Mouse (Mus musculus) frontal cortex, adult (tissue): ENCODE data around the gene Prepl.

Experiments
- ATAC-seq: cut with Nextera tagmentation; 2 replicates; pipeline ENCODE4 v1.9.2; 2017; ENCODE audit warnings: mild to moderate bottlenecking, moderate library complexity, mixed read lengths; ENCODE audit not compliant: low TSS enrichment

Gene Prepl

DNA sequence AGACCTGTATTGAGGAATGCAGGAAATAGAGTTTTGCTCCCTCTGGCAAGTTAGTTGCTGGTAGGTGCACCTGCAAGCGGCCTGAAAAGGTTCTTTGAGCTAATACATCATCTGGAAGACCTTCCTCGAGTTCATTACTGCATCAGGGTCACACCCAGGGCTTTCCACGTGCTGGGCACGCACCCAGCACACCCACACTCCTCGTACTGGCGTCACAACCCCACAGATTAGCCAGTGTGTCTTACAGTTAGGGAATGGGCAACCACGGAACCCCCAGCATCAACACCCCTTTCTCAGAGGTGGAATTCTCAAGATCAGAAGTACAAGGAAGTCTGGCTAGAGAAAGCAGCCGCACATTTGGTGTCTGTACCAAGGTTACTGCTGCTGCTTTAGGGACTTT lies 65.8 kb downstream of the Prepl start:
- no peak for ATAC-seq

- peak; percentile 65 for ATAC-seq
Measured at GRCm38 (mm10) chr17:85023247-85024167, 66.5 kb downstream of the Prepl start.

DNA sequence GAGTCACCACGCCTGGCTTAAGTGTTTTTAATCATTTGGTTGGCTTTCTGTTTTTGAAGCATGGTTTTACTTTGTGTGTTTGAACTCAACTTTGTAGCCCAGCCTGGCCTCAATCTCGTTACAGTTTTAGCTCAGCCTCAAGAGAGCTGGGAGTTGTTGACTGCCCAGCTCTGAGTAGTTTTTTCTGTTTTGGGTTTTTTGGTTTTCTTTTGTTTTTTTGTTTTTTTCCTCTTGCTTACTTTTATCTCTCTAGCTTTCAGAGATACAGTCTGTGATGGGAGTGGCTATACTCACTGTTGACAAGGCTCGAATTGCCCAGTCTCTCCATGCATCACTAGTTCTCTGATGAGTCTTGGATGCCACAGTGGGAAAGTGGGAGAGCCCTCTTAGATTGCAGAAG lies 69.7 kb downstream of the Prepl start:
- no peak for ATAC-seq

DNA sequence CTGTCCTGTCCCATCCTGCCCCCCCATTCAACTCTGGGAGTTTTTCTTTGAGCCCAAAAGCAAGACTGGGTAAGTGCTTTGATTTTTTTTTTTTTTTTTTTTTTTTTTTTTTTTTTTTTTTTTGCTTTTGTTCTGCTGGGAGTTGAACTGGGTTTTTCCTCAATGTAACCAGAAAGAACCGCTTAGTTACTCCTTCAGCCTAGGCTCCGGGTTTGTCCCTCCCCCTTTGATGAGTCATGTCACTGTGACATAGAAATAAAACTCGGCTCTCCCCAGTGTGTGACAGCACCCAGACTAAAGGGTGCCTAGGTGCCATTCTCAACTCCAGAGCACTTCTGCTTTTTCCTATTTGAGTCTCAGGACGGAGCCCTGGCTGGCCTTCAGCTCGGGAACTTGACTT lies 71.2 kb downstream of the Prepl start:
- peak; percentile 76 for ATAC-seq

- ATAC-seq, result no peak
Measured at GRCm38 (mm10) chr17:85018344-85018743, 71.7 kb downstream of the Prepl start.

GRCm38 (mm10) chr17:85014632-85015031 lies 75.4 kb downstream of the Prepl start:
- ATAC-seq, result no peak

DNA sequence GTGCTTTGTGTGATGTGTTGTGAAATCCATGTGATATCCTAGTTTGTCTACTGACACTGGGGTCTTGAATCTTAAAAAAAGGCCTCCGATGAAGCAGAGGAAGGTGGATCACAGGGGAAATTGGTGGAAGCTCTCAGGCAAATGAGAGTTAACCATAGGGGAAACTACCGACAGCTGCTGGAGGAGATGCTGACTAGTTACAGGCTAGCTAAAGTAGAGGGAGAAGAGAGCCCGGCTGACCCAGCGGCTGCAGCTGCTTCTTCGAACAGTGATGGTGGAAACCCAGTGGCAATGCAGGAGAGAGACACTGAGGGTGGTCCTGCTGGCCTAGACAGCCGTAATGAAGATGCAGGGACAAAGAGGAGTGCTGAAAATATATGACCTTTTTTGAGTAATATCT lies 76.6 kb downstream of the Prepl start:
- no peak for ATAC-seq
